Mouse (Mus musculus) inflammation-experienced regulatory T-cells, adult 6 months (primary cell): ENCODE measurements at regions not wholly inside any gene's neighbourhood (a gene's known extent, or its start where the extent isn't known, plus 50 kb on each side); places are given as distances from the start of the nearest gene placed in this dataset.
"Not testable (repeated sequence)": the region's sequence is repeated elsewhere in the genome, so short reads cannot be mapped to it uniquely, and the experiment has no call there.

Experiments
- ATAC-seq: one replicate; pipeline ENCODE4 v1.8.0; 2017

- no peak for ATAC-seq
Measured at GRCm38 (mm10) chr5:133073317-133073716, 530.2 kb upstream of the Auts2 start.

DNA sequence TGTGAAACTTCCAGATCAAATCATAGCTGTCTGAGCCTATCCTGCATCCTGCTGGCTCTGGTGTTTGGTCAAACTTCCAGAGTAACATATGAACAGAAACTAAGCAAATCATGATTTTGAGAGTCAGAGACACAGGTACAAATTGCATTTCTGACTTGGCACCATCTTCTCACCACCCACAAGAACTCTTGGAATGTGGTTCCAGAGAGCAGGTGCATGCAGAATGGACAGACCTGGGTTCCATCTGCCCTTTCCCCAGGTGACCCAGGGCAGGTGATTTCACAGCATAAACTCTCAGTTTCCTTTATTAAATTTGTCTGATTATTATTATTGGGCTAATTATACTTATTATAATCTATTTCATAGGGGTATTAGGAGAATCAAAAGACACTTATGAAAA, 527.0 kb upstream of the Auts2 start:
- ATAC-seq: no peak

DNA sequence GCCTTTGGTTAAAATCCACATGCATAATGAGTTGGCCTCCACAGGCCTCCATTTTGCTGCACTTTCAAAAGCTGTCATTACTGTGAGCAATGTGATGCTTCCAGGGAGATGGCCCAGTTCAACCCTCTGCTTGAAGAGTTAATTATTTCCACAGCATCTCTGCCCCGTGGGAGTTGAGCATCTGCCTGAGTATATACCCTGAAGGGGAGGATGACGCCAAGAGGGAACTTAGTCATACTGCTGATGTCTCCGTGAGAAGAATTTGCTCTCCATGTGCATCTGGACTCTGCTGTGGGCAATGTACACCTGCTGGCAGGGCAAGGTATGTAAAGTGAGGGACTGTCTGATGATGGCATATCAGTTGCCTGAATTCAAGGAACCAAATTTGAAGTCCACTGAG, 519.3 kb upstream of the Auts2 start:
- no peak for ATAC-seq

DNA sequence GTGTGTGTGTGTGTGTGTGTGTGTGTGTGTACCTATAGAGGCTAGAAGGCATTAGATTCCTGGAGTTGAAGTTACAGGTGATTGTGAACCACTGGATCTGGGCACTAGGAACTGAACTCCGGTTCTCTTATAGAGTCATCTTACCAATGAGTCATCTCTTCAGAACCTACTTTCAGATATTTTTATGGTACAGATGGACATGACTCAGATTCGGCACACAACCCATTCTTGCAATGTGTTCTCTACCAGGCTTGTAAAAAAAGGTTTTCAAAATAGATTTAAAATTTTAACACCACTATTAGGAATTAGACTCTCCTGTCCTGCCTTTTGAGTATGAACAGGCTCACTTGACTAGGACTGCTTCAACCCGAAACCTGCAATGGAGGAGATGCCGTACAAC, 504.3 kb upstream of the Auts2 start:
- ATAC-seq: no peak

- ATAC-seq: no peak
Measured at GRCm38 (mm10) chr5:133045637-133046036, 502.5 kb upstream of the Auts2 start.

DNA sequence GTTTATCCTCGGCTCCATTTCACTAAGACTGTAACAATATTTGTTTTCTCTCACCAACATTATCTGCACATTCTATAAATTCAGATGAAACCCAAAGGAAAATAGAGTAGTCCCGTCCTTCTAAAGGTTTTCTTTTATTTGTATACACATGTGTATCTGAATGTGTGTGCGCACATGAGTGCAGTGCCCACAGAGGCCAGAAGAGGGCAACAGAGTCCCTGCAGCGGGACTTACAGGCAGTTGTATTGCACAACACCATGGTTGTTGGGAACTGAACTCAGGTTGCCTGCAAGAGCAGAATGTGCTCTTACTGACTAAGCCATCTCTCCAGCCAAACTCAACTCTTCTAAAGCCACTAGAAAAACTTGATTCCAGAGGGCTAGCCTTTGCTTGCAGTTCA, 484.4 kb upstream of the Auts2 start:
- ATAC-seq: no peak

- ATAC-seq: no peak
Measured at GRCm38 (mm10) chr5:133025121-133025520, 482.0 kb upstream of the Auts2 start.

DNA sequence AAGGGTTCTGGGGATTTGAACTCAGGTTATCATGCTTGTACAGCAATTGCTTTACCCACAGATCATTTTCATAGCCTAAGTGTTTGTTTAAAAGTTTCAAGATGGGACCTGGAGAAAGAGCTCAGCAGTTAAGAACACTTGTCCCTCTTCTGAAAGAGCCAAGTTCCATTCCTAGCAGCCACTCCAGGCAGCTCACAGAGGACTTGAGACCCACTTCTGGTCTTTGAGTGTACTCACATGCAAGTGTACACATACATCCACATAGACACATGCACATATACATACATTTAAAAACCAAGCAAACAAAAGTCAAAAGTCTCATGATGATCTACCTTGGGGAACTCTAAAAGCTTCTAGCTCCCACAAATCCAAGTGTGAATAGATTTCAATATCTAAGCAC, 477.7 kb upstream of the Auts2 start:
- ATAC-seq: no peak

DNA sequence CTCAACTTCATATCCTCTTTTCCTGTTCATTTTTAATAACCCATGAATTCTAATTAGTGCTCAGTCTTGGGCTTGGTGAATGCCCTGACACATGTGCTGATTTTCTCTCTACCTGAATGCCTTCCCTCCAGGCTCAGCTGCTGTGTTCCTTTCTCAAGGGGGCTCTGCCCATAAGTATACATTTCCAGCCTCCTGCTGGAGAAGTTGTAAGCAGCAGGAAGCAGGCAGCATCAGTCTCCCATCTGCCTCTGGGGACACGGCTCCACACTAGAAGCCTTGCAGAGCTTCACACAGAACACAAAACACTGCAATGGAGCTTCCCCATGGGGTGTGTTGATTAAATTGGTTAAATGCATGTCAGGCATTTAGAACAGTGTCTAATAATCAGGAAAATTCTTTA, 477.0 kb upstream of the Auts2 start:
- ATAC-seq: no peak

DNA sequence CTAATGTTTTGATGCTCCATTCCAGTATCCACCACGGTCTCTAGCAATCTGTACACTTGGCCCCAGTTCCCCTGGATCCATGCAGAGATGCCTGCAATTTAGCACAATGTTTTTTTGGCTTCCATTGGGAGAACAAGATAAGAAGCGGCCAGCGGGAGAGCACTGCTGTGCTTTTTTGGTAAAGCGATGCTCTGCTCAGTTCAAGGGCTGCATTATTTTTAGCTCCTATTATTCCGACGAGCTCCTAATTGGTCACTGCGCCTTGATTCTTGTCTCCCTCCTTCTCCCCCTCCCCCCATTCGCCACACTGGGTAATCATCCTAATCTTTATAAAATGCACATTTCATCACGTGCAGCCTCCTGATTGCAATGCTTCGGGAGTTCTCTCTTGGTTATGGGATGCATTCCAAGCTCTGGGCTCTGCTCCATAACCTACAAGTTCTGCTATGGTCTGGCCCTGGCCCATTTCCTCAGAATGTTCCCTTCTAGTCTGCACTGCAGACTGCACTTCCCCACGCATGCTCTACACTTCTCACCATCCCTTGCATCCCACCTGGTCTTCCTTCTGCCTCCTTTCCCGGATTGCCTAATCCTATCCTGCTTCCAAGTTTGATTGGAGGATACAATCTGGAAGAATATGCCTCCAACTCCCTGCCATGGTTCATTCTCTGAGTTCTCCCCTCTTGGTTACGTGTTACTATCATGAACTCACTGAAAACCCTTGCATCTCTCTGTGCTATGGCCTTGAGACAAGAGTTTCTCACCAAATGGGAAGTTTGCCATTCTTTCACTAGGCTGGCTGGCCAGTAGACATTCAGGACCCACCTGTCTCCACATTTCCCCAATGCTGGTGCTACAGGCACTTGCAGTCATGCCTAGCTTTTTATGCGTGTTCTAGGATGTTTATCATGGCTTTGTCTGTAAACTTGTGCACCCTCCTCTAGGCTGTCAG, 467.8 kb upstream of the Auts2 start:
- ATAC-seq: no peak

GRCm38 (mm10) chr5:132982866-132983265, 439.7 kb upstream of the Auts2 start:
- ATAC-seq: no peak

DNA sequence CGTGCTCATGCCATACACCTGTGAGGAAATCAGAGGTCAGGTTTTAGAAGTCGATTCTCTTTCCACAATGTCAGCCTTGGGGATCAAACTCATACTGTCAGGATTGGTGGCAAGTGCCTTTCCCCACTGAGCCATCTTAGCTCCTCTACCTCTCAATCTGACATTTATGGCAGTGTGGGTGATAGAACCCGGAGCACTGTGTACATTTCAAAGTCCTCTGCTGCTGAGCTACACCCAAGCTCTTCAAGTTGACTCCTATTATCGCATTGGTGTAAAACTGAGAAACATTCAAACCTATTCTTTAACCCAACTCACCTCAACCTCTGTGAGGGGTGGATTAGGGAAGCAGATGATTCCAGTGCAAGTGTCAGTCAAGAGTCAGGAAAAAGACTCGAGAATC, 435.9 kb upstream of the Auts2 start:
- ATAC-seq: no peak

DNA sequence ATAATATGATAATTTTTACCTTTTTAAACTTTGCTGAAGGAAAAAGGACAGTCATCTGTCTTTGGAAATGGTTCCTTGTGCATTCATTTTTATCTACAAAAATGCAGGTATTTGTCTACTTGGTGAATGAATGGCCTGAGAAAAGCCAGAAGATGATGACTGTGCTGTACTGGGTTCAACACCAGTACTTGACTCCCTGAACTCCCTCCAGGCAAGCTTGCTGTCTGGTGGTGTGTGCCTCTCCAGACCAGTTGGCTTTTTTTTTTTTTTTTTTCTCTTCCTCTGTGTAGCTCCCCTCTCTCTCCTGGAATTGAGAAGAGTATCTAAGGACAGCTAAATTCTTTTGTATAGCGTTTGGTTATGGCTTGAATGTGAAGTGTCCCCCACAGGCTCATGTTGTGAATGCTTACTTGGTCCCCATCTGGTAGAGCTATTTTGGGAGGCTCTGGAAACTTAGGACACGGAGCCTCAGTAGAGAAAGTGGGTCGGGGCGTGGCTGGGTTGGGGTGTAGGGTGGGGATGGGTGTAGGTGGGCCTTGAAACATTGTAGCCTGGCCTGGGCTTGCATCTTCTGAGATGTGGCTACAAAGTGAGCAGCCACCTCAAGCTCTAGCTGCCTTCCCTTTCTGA, 432.3 kb upstream of the Auts2 start:
- no peak for ATAC-seq

- no peak for ATAC-seq
Measured at GRCm38 (mm10) chr5:132974876-132975275, 431.7 kb upstream of the Auts2 start.

GRCm38 (mm10) chr5:132971046-132971445, 427.9 kb upstream of the Auts2 start:
- ATAC-seq: no peak

- no peak for ATAC-seq
Measured at GRCm38 (mm10) chr5:132969376-132969775, 426.2 kb upstream of the Auts2 start.

GRCm38 (mm10) chr5:132959901-132960300, 416.8 kb upstream of the Auts2 start:
- ATAC-seq: no peak

- no peak for ATAC-seq
Measured at GRCm38 (mm10) chr5:132956184-132956583, 413.0 kb upstream of the Auts2 start.

DNA sequence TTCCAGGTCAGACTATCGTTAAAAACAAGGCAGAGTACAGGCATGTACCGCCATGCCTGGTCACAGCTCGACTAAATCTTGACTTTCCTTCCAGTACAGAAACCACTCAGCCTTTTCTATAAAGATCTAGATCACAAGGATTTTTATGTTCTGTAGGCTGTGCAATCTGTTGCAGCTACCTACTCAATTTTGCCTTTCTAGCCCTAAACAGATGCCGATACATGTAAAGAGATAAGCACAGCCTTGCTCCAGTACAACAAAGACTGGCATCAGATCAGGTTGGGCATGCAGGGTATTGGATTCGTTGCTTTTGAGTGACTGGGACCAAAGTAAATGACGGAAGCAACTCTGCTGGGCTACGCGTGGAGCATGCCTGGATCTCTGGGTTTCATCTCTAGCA, 411.9 kb upstream of the Auts2 start:
- no peak for ATAC-seq

DNA sequence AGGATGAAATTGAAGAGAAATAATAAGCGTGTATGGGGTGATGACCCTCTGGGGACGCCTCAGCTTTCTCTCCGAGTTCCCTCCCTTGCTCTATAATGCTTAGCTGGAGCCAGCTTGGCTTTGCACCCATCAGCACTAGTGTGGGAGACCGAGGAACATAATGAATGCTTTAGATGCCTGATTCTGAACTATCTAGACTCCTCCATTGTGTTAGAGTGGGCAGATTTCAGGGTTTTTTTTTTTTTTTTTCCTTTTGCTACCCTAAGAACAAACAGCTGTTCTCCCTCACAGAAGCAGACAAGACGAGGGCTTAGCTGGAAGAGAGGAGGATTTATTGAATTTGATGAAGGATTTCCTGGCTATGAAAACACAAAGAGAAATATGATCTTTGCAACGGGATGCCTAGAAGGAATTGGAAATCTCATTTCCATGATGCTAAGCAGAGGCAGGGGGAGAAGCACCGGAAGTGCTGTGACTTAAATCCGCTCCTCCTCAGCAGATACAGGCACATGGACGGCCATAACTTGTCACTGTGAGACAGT, 390.4 kb upstream of the Auts2 start:
- no peak for ATAC-seq

DNA sequence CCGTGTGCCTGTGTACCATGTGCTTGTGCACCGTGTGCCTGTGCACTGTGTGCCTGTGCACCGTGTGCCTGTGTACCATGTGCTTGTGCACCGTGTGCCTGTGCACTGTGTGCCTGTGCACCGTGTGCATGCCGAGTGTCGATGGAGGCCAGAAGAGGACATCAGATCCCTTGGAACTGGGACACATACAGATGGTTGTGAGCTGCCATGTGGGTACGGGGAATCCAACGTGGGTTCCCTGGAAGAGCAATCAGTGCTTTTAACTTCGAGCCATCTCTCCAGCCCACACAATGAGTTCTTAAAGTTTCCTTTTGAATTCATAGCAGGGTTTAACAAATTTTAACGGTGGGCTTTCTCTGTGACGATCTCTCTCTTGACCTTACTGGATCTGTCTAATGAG, 386.8 kb upstream of the Auts2 start:
- not testable (repeated sequence) for ATAC-seq

- ATAC-seq: no peak
Measured at GRCm38 (mm10) chr5:132923365-132923764, 380.2 kb upstream of the Auts2 start.

GRCm38 (mm10) chr5:132909056-132909455, 365.9 kb upstream of the Auts2 start:
- ATAC-seq: no peak

DNA sequence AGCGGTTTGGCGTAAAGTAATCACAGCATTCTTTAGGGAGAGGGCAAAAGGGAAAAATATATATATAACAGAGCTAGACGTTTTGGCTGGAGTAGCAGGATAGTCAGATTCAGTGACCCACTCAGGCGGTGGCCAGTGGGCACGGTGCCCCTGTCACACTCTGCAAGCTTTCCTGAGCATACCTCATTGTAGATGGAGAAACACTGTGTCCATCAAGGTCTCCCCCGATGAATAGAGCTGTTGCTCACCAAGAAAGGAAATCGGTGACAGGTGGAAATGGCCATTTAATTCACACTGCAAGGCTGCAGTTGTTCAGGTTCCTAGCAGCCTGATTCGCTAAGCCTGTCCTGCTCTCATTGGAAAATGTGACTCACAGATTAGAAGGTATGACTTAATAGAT, 365.1 kb upstream of the Auts2 start:
- no peak for ATAC-seq
